Mouse (Mus musculus) macrophage (primary cell): Measurements from ENCODE around the gene Klhl10. TPM values are rescaled to one million over a fixed set of nuclear protein-coding genes. Genes with fewer than 3 reads are reported as not detected.

Experiments
- polyA plus RNA-seq: library from polyadenylated mRNA; stranded (reverse); fragments of 250-400 nt; gene quantifications from 3 replicates; pipeline ENCODE4 v1.2.4, GENCODE M21; 2018; ENCODE audit warnings: inconsistent platforms

The Klhl10 gene
- polyA plus RNA-seq, 1 experiment from 2014 or later: 0.07 TPM

Other genes starting within 250 kb of the Klhl10 start
- gene Krt9, start 248.7 kb upstream of the Klhl10 start, polyA plus RNA-seq: not detected in 3 replicates
- gene Krt14, start 234.4 kb upstream of the Klhl10 start, polyA plus RNA-seq: not detected in 3 replicates
- not detected in 3 replicates for gene Krt16, start 193.0 kb upstream of the Klhl10 start, polyA plus RNA-seq
- not detected in 3 replicates for gene Krt17, start 180.9 kb upstream of the Klhl10 start, polyA plus RNA-seq
- not detected in 3 replicates for gene Krt42, start 172.0 kb upstream of the Klhl10 start, polyA plus RNA-seq
- 204 to 466 TPM (median 355 TPM) in 3 replicates for gene Eif1, start 122.0 kb upstream of the Klhl10 start, polyA plus RNA-seq
- gene Gast, start 107.5 kb upstream of the Klhl10 start, polyA plus RNA-seq: not detected in 3 replicates
- gene Hap1, start 85.8 kb upstream of the Klhl10 start, polyA plus RNA-seq: 0.36 to 0.81 TPM in 2 of 3 replicates, not detected in the other
- 2.6 to 3.1 TPM (median 2.9 TPM) in 3 replicates for gene Jup, start 44.2 kb upstream of the Klhl10 start, polyA plus RNA-seq
- 0.10 TPM in 1 of 3 replicates, not detected in the others for gene P3h4, start 27.1 kb upstream of the Klhl10 start, polyA plus RNA-seq
- gene Fkbp10, start 26.2 kb upstream of the Klhl10 start, polyA plus RNA-seq: not detected in 3 replicates
- gene Nt5c3b, start 109 bp upstream of the Klhl10 start, polyA plus RNA-seq: 10.7 to 17.3 TPM (median 13.4 TPM) in 3 replicates
- gene Klhl11, start 30.8 kb downstream of the Klhl10 start, polyA plus RNA-seq: 2.1 to 4.8 TPM (median 4.6 TPM) in 3 replicates
- gene Acly, start 86.1 kb downstream of the Klhl10 start, polyA plus RNA-seq: 70.4 to 111 TPM (median 89.5 TPM) in 3 replicates
- 0.11 to 0.12 TPM in 2 of 3 replicates, not detected in the other for gene Ttc25, start 103.7 kb downstream of the Klhl10 start, polyA plus RNA-seq
- gene Cnp, start 133.0 kb downstream of the Klhl10 start, polyA plus RNA-seq: 26.5 to 58.0 TPM (median 47.3 TPM) in 3 replicates
- gene Nkiras2, start 177.3 kb downstream of the Klhl10 start, polyA plus RNA-seq: 44.7 to 60.7 TPM (median 47.9 TPM) in 3 replicates
- gene Dnajc7, start 178.3 kb downstream of the Klhl10 start, polyA plus RNA-seq: 134 to 172 TPM (median 137 TPM) in 3 replicates